Mouse (Mus musculus): ENCODE data around the gene Slc26a1.

DNA sequence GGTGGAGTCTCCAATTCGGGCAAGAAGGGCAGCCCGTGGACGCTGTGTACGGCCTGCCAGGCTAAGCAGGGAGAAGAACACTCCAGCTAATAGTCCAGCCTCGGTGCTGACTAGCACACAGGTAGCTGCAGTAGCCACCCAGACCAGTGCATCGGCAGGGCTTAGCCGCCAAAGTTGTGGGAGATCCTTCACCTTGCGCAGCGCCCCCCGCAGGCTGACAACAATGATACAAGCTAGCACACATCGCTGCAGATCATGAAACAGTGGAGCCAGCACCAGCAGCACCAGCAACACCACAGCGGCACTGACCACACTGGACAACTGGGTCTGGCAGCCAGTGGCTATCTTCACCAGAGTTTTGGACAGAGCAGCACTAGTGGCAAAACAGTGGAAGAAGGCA is 3.6 kb downstream of the Slc26a1 start:
- TF ChIP-seq CTCF (IDR thresholded peaks at IDR 0.05; ENCODE audit: borderline replicate concordance, control insufficient read depth, extremely low read depth, insufficient read depth, low read length, poor library complexity) (no peak), POLR2A (IDR thresholded peaks at IDR 0.05; ENCODE audit: control insufficient read depth, extremely low read depth, insufficient read depth, low read length, poor library complexity) (no peak)
